Mouse (Mus musculus): ENCODE measurements around the gene Mapk14.

DNA sequence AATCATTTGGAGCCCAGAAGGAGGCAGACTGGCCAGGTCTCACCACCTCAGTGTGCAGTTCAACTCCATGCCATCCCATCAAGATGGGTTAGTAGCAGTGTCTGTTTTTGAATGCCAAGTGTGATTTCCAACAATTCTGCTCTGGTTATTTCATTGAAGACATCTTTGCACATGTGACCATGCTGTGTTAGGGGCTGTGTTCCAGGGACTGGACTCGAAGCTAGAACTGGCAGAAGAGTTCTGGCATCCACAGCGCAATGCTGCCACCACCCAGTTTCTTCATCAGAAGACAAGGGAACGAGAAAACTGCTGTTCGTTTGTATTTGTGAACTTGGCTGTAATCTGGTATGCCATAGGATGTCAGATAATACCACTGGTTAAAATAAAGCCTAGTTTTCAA lies 56.9 kb downstream of the Mapk14 start:
- TF ChIP-seq CTCF (IDR thresholded peaks at IDR 0.05; ENCODE audit: borderline replicate concordance, extremely low read depth, insufficient read depth, insufficient read length) (no peak), POLR2A (IDR thresholded peaks at IDR 0.05; ENCODE audit: borderline replicate concordance, extremely low read depth, insufficient read depth, insufficient read length, poor library complexity, severe bottlenecking) (no peak)

Data from brain, embryonic 14.5 days (tissue).